Mouse (Mus musculus): ENCODE results near the gene BC030870. TPM values are rescaled to one million over a fixed set of nuclear protein-coding genes. Genes with fewer than 3 reads are reported as not detected.

The BC030870 gene
- total and polyA plus RNA-seq, 2 experiments from 2014 or later, result not detected

DNA sequence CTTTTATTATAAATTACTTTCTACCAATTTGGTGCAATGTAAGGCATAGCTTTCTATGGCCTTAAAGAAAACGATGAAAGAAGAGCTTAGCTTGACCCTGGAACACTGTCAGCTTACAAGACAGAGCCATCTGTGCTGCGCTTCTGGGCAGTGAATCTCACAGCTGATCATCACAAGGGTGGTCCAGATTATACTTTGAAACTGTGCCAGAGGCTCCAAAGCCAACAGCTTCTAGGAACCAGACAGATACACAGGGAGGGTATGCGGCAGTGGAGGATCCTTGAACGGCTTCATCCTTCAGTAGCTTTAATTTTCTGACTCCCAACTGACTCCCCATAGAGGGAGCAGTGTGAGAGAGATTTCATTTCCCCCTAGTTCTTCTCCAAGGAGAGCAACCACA, 28.5 kb upstream of the BC030870 start:
- whole genome bisulfite sequencing, result 75% methylated on average over 4 of the region's 4 CpGs
- Histone ChIP-seq H3K36me3 (replicated peaks; ENCODE audit: control insufficient read depth, insufficient read depth, low read length) (no peaks in the 10 kb centered on the region), H3K27ac (ENCODE audit: low read depth) (no peak overlapping the region), H3K9ac (replicated peaks; ENCODE audit: low read depth, low read length) (no peak overlapping the region), H3K4me1 (ENCODE audit: control insufficient read depth, insufficient read depth) (no peaks in the 10 kb centered on the region), H3K4me3 (ENCODE audit: low read depth, low read length) (no peak overlapping the region), H3K9me3 (replicated peaks; ENCODE audit: control insufficient read depth, low read length) (no peaks in the 10 kb centered on the region), H3K27me3 (ENCODE audit: control insufficient read depth, insufficient read depth, low read length) (no peaks in the 10 kb centered on the region), H3K4me2 (ENCODE audit: low read depth, low read length) (no peak overlapping the region)
- TF ChIP-seq CTCF (IDR thresholded peaks at IDR 0.05; ENCODE audit: low read depth) (no peak), EP300 (IDR thresholded peaks at IDR 0.05; ENCODE audit: low read depth) (no peak)
- DNase-seq (ENCODE audit: low spot score), result no peak
- ATAC-seq (ENCODE audit: insufficient read depth, low read depth), result no peak

GRCm38 (mm10) chr8:65138830-65139466, 9.6 kb upstream of the BC030870 start:
- ATAC-seq (ENCODE audit: insufficient read depth, low read depth) (no peak), DNase-seq (ENCODE audit: low spot score) (no peak)
- no peaks in the 10 kb centered on the region for H3K36me3 ChIP-seq (replicated peaks; ENCODE audit: control insufficient read depth, insufficient read depth, low read length)
- 61% methylated on average over 3 of the region's 3 CpGs for WGBS
- no peaks in the 10 kb centered on the region for H3K27me3 ChIP-seq (ENCODE audit: control insufficient read depth, insufficient read depth, low read length)
- H3K4me3 ChIP-seq (ENCODE audit: low read depth, low read length), result no peak overlapping the region
- no peak overlapping the region for H3K4me2 ChIP-seq (ENCODE audit: low read depth, low read length)
- TF ChIP-seq CTCF (IDR thresholded peaks at IDR 0.05; ENCODE audit: low read depth) (peak; percentile 37), EP300 (IDR thresholded peaks at IDR 0.05; ENCODE audit: low read depth) (no peak)
- H3K9me3 ChIP-seq (replicated peaks; ENCODE audit: control insufficient read depth, low read length), result no peaks in the 10 kb centered on the region
- no peaks in the 10 kb centered on the region for H3K4me1 ChIP-seq (ENCODE audit: control insufficient read depth, insufficient read depth)
- H3K27ac ChIP-seq (ENCODE audit: low read depth), result no peak overlapping the region
- no peak overlapping the region for H3K9ac ChIP-seq (replicated peaks; ENCODE audit: low read depth, low read length)

GRCm38 (mm10) chr8:65126454-65126853, 2.9 kb downstream of the BC030870 start:
- 59% methylated on average over 3 of the region's 3 CpGs for WGBS

GRCm38 (mm10) chr8:65126014-65126413, 3.3 kb downstream of the BC030870 start:
- DNase-seq (ENCODE audit: low spot score) (no peak), ATAC-seq (ENCODE audit: insufficient read depth, low read depth) (no peak)
- H3K4me3 ChIP-seq (ENCODE audit: low read depth, low read length), result no peak overlapping the region

More at GRCm38 (mm10) chr8:65126454-65126853, 2.9 kb downstream of the BC030870 start:
- no peaks in the 10 kb centered on the region for H3K9me3 ChIP-seq (replicated peaks; ENCODE audit: control insufficient read depth, low read length)
- H3K36me3 ChIP-seq (replicated peaks; ENCODE audit: control insufficient read depth, insufficient read depth, low read length), result no peaks in the 10 kb centered on the region
- no peaks in the 10 kb centered on the region for H3K27me3 ChIP-seq (ENCODE audit: control insufficient read depth, insufficient read depth, low read length)
- H3K9ac ChIP-seq (replicated peaks; ENCODE audit: low read depth, low read length), result no peak overlapping the region
- H3K4me2 ChIP-seq (ENCODE audit: low read depth, low read length), result no peak overlapping the region
- DNase-seq (ENCODE audit: low spot score), result no peak
- no peak overlapping the region for H3K27ac ChIP-seq (ENCODE audit: low read depth)
- no peak for TF ChIP-seq CTCF (IDR thresholded peaks at IDR 0.05; ENCODE audit: low read depth)
- no peak for TF ChIP-seq EP300 (IDR thresholded peaks at IDR 0.05; ENCODE audit: low read depth)
- H3K4me1 ChIP-seq (ENCODE audit: control insufficient read depth, insufficient read depth), result no peaks in the 10 kb centered on the region
- no peak overlapping the region for H3K4me3 ChIP-seq (ENCODE audit: low read depth, low read length)
- ATAC-seq (ENCODE audit: insufficient read depth, low read depth), result no peak

GRCm38 (mm10) chr8:65112092-65112491, 17.3 kb downstream of the BC030870 start:
- WGBS, result 52% methylated on average over 6 of the region's 6 CpGs
- no peak overlapping the region for H3K4me3 ChIP-seq (ENCODE audit: low read depth, low read length)
- no peak overlapping the region for H3K27ac ChIP-seq (ENCODE audit: low read depth)
- no peak overlapping the region for H3K9ac ChIP-seq (replicated peaks; ENCODE audit: low read depth, low read length)
- H3K9me3 ChIP-seq (replicated peaks; ENCODE audit: control insufficient read depth, low read length), result no peaks in the 10 kb centered on the region
- DNase-seq (ENCODE audit: low spot score) (no peak), ATAC-seq (ENCODE audit: insufficient read depth, low read depth) (no peak)
- H3K4me2 ChIP-seq (ENCODE audit: low read depth, low read length), result no peak overlapping the region
- TF ChIP-seq CTCF (IDR thresholded peaks at IDR 0.05; ENCODE audit: low read depth) (no peak), EP300 (IDR thresholded peaks at IDR 0.05; ENCODE audit: low read depth) (no peak)
- no peaks in the 10 kb centered on the region for H3K27me3 ChIP-seq (ENCODE audit: control insufficient read depth, insufficient read depth, low read length)
- H3K36me3 ChIP-seq (replicated peaks; ENCODE audit: control insufficient read depth, insufficient read depth, low read length), result no peaks in the 10 kb centered on the region
- H3K4me1 ChIP-seq (ENCODE audit: control insufficient read depth, insufficient read depth), result no peaks in the 10 kb centered on the region

More at GRCm38 (mm10) chr8:65126014-65126413, 3.3 kb downstream of the BC030870 start:
- Histone ChIP-seq H3K4me1 (ENCODE audit: control insufficient read depth, insufficient read depth) (no peaks in the 10 kb centered on the region), H3K27ac (ENCODE audit: low read depth) (no peak overlapping the region), H3K27me3 (ENCODE audit: control insufficient read depth, insufficient read depth, low read length) (no peaks in the 10 kb centered on the region), H3K9me3 (replicated peaks; ENCODE audit: control insufficient read depth, low read length) (no peaks in the 10 kb centered on the region), H3K36me3 (replicated peaks; ENCODE audit: control insufficient read depth, insufficient read depth, low read length) (no peaks in the 10 kb centered on the region), H3K4me2 (ENCODE audit: low read depth, low read length) (no peak overlapping the region), H3K9ac (replicated peaks; ENCODE audit: low read depth, low read length) (no peak overlapping the region)
- TF ChIP-seq EP300 (IDR thresholded peaks at IDR 0.05; ENCODE audit: low read depth) (no peak), CTCF (IDR thresholded peaks at IDR 0.05; ENCODE audit: low read depth) (no peak)
- 56% methylated on average over 1 of the region's 1 CpGs for WGBS

DNA sequence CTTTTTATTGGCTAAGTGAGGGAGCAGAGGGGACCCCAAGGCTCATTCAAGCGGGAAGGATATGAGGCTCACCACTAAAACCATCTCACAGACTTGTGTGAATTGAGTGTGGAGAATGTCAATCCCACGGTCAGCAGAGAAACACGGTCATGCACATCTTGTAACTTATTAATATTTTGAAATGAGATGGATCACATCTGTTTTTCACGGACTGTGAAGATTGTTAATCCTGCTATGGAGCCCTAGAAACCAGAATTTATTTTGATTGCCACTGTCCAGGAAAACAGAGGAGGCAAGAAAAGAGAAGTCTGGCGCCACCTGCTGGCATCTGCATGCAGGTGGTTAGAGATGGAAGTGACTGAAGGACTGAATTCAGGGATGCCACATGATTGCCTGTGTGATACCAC, 19.1 kb downstream of the BC030870 start:
- Histone ChIP-seq H3K4me2 (ENCODE audit: low read depth, low read length) (no peak overlapping the region), H3K36me3 (replicated peaks; ENCODE audit: control insufficient read depth, insufficient read depth, low read length) (no peaks in the 10 kb centered on the region), H3K4me1 (ENCODE audit: control insufficient read depth, insufficient read depth) (no peaks in the 10 kb centered on the region), H3K9ac (replicated peaks; ENCODE audit: low read depth, low read length) (no peak overlapping the region), H3K27me3 (ENCODE audit: control insufficient read depth, insufficient read depth, low read length) (no peaks in the 10 kb centered on the region), H3K27ac (ENCODE audit: low read depth) (no peak overlapping the region), H3K4me3 (ENCODE audit: low read depth, low read length) (no peak overlapping the region), H3K9me3 (replicated peaks; ENCODE audit: control insufficient read depth, low read length) (no peaks in the 10 kb centered on the region)
- 40% methylated on average over 5 of the region's 5 CpGs for WGBS
- TF ChIP-seq CTCF (IDR thresholded peaks at IDR 0.05; ENCODE audit: low read depth) (peak; percentile 85), EP300 (IDR thresholded peaks at IDR 0.05; ENCODE audit: low read depth) (no peak)
- DNase-seq (ENCODE audit: low spot score), result peak; percentile 51
- ATAC-seq (ENCODE audit: insufficient read depth, low read depth), result no peak

All from heart, postnatal 0 days (tissue).